24 mouse cellular contexts compared by ENCODE assay signal in genomic region chr7:128410708-128411413, GRCm38 (mm10). TPM values are rescaled to one million over a fixed set of nuclear protein-coding genes. Genes with fewer than 3 reads are reported as not detected.
DNase-seq lines count a peak whose midpoint lies in the region; ATAC-seq and TF ChIP-seq lines count a peak whose summit lies in the region.
"Had no signal": no experiment of that assay in that cellular context is flagged by ENCODE, and none has a peak within 500 bp of the region (broad histone marks: within the 10 kb centered on the region; RNA-seq: fewer than 3 reads in every experiment).

No protein-coding gene starts in this region.

- H3K27ac ChIP-seq in intestine, postnatal 0 days (ENCODE audit: low read depth, low read length): no peak overlapping the region
- H3K27ac ChIP-seq in intestine, embryonic 16.5 days (ENCODE audit: low read length): no peak overlapping the region
- H3K27ac ChIP-seq in liver, embryonic 13.5 days: peak overlapping the region; percentile 19; the same call in 1 of the 2 replicates
- no peak overlapping the region for H3K27ac ChIP-seq in liver, postnatal 0 days (ENCODE audit: low read depth)
- peak overlapping the region; percentile 12; the same call in 1 of the 2 replicates for H3K27ac ChIP-seq in thymus, adult 2 months (ENCODE audit: control insufficient read depth, insufficient read depth, low read length)
- H3K27ac ChIP-seq: embryonic facial prominence, embryonic 15.5 days; forebrain, embryonic 15.5 days; hindbrain, embryonic 10.5 days; intestine, embryonic 15.5 days; limb, embryonic 12.5 days; liver, embryonic 15.5 days; midbrain, embryonic 13.5 days had no signal

- 54% methylated on average over 11 of the region's 11 CpGs for WGBS in intestine, postnatal 0 days
- WGBS in intestine, embryonic 16.5 days: 46% methylated on average over 11 of the region's 11 CpGs
- WGBS in liver, embryonic 13.5 days (ENCODE audit: insufficient replicate concordance): 78% methylated on average over 11 of the region's 11 CpGs
- 63% methylated on average over 11 of the region's 11 CpGs for WGBS in liver, postnatal 0 days (ENCODE audit: insufficient replicate concordance)
- WGBS in thymus, adult 2 months: 74% methylated on average over 11 of the region's 11 CpGs

- no peaks in the 10 kb centered on the region for H3K9me3 ChIP-seq in intestine, postnatal 0 days (ENCODE audit: control insufficient read depth)
- no peaks in the 10 kb centered on the region for H3K9me3 ChIP-seq in intestine, embryonic 16.5 days (ENCODE audit: control insufficient read depth, low read length)
- H3K9me3 ChIP-seq in liver, embryonic 13.5 days (replicated peaks): no peaks in the 10 kb centered on the region
- no peaks in the 10 kb centered on the region; the same call in 1 of the 2 replicates for H3K9me3 ChIP-seq in liver, postnatal 0 days (ENCODE audit: low read length)
- H3K9me3 ChIP-seq: embryonic facial prominence, embryonic 15.5 days; forebrain, embryonic 15.5 days; intestine, embryonic 15.5 days; limb, embryonic 12.5 days; liver, embryonic 15.5 days; midbrain, embryonic 13.5 days had no signal

- peaks cover 11% of the 10 kb centered on the region; the same call in 1 of the 2 replicates for H3K27me3 ChIP-seq in intestine, postnatal 0 days (replicated peaks; ENCODE audit: control insufficient read depth, insufficient read depth, low read length)
- H3K27me3 ChIP-seq in intestine, embryonic 16.5 days (replicated peaks; ENCODE audit: control insufficient read depth, insufficient read depth, low read length): peaks cover 3% of the 10 kb centered on the region; the same call in 1 of the 2 replicates
- H3K27me3 ChIP-seq in liver, embryonic 13.5 days: 0 out of 2 replicates have a peak, but pooled peaks cover 3% of the 10 kb centered on the region
- H3K27me3 ChIP-seq in liver, postnatal 0 days (ENCODE audit: insufficient read depth, low read length): peaks cover 6% of the 10 kb centered on the region
- no peaks in the 10 kb centered on the region for H3K27me3 ChIP-seq in thymus, adult 2 months (ENCODE audit: control insufficient read depth, insufficient read depth, low read length)
- H3K27me3 ChIP-seq in splenic B cell, adult 2 months (ENCODE audit: control insufficient read depth, insufficient read depth, low read length, poor library complexity, severe bottlenecking): no peaks in the 10 kb centered on the region
- H3K27me3 ChIP-seq: liver, embryonic 15.5 days had no signal

- no peak overlapping the region for H3K9ac ChIP-seq in intestine, postnatal 0 days (ENCODE audit: low read depth, low read length)
- H3K9ac ChIP-seq in intestine, embryonic 16.5 days (ENCODE audit: low read depth, low read length): no peak overlapping the region
- no peak overlapping the region for H3K9ac ChIP-seq in liver, embryonic 13.5 days
- H3K9ac ChIP-seq in liver, postnatal 0 days (replicated peaks): no peak overlapping the region
- H3K9ac ChIP-seq: embryonic facial prominence, embryonic 15.5 days; forebrain, embryonic 15.5 days; intestine, embryonic 15.5 days; limb, embryonic 12.5 days; liver, embryonic 15.5 days; midbrain, embryonic 13.5 days had no signal

- no peak for TF ChIP-seq POLR2A in thymus, adult 2 months (IDR thresholded peaks at IDR 0.05; ENCODE audit: control insufficient read depth, extremely low read depth, insufficient read depth, low read length, poor library complexity)

- H3K4me3 ChIP-seq in intestine, postnatal 0 days (ENCODE audit: low read depth, low read length): no peak overlapping the region
- H3K4me3 ChIP-seq in intestine, embryonic 16.5 days (ENCODE audit: low read length): no peak overlapping the region
- no peak overlapping the region for H3K4me3 ChIP-seq in liver, embryonic 13.5 days (replicated peaks)
- H3K4me3 ChIP-seq in liver, postnatal 0 days (ENCODE audit: low read depth, low read length): no peak overlapping the region
- H3K4me3 ChIP-seq in thymus, adult 2 months (ENCODE audit: control insufficient read depth, insufficient read depth, low read length): no peak overlapping the region
- H3K4me3 ChIP-seq: embryonic facial prominence, embryonic 15.5 days; forebrain, embryonic 15.5 days; hindbrain, embryonic 10.5 days; intestine, embryonic 15.5 days; limb, embryonic 12.5 days; liver, embryonic 15.5 days; midbrain, embryonic 13.5 days had no signal

- no peak for DNase-seq in liver, embryonic 13.5 days
- DNase-seq in liver, postnatal 0 days: no peak
- DNase-seq in thymus, adult 2 months: no peak
- no peak for DNase-seq in thymus, postnatal 25 days
- DNase-seq in splenic B cell, adult 2 months (ENCODE audit: low read depth, low spot score): peak; percentile 15
- no peak for DNase-seq in adrenal gland, postnatal 14 days
- DNase-seq: cerebellum, adult 2 months; cerebellum, postnatal 25 days; gastrocnemius, postnatal 10 days; heart, adult 11 months; heart, postnatal 10 days; kidney, postnatal 36 days; thymus, postnatal 36 days had no signal

- 0 out of 2 replicates have a peak overlapping the region, but pooled peaks have one; percentile 6 for H3K4me2 ChIP-seq in intestine, postnatal 0 days (replicated peaks; ENCODE audit: low read depth)
- no peak overlapping the region for H3K4me2 ChIP-seq in intestine, embryonic 16.5 days (ENCODE audit: low read depth, low read length)
- no peak overlapping the region for H3K4me2 ChIP-seq in liver, embryonic 13.5 days
- no peak overlapping the region for H3K4me2 ChIP-seq in liver, postnatal 0 days (ENCODE audit: low read depth, low read length)
- H3K4me2 ChIP-seq: embryonic facial prominence, embryonic 15.5 days; forebrain, embryonic 15.5 days; heart, embryonic 11.5 days; intestine, embryonic 15.5 days; limb, embryonic 12.5 days; liver, embryonic 15.5 days; midbrain, embryonic 13.5 days had no signal

- no peak for TF ChIP-seq CTCF in intestine, postnatal 0 days (IDR thresholded peaks at IDR 0.05; ENCODE audit: low read depth)
- no peak for TF ChIP-seq CTCF in liver, postnatal 0 days (IDR thresholded peaks at IDR 0.05; ENCODE audit: low read depth)
- TF ChIP-seq CTCF in thymus, adult 2 months (IDR thresholded peaks at IDR 0.05; ENCODE audit: borderline replicate concordance, control insufficient read depth, extremely low read depth, insufficient read depth, low read length, poor library complexity): no peak

- H3K4me1 ChIP-seq in intestine, postnatal 0 days (replicated peaks; ENCODE audit: control insufficient read depth, insufficient read depth, low read length): no peaks in the 10 kb centered on the region
- H3K4me1 ChIP-seq in intestine, embryonic 16.5 days (ENCODE audit: control insufficient read depth, insufficient read depth, low read length): peaks cover 5% of the 10 kb centered on the region; the same call in 1 of the 2 replicates
- H3K4me1 ChIP-seq in liver, embryonic 13.5 days (replicated peaks): peaks cover 66% of the 10 kb centered on the region
- H3K4me1 ChIP-seq in liver, postnatal 0 days (ENCODE audit: insufficient read depth): peaks cover 13% of the 10 kb centered on the region
- H3K4me1 ChIP-seq in thymus, adult 2 months (replicated peaks; ENCODE audit: control insufficient read depth, insufficient read depth, low read length): peaks cover 39% of the 10 kb centered on the region
- H3K4me1 ChIP-seq: embryonic facial prominence, embryonic 15.5 days; forebrain, embryonic 15.5 days; hindbrain, embryonic 10.5 days; midbrain, embryonic 13.5 days had no signal

- ATAC-seq in intestine, postnatal 0 days: no peak
- ATAC-seq in intestine, embryonic 16.5 days: no peak
- no peak for ATAC-seq in liver, embryonic 13.5 days (ENCODE audit: low read depth)
- ATAC-seq in liver, postnatal 0 days: no peak
- ATAC-seq: forebrain, embryonic 15.5 days; hindbrain, embryonic 16.5 days; intestine, embryonic 15.5 days; midbrain, embryonic 13.5 days had no signal

- H3K36me3 ChIP-seq in intestine, postnatal 0 days (ENCODE audit: control insufficient read depth, insufficient read depth): no peaks in the 10 kb centered on the region
- H3K36me3 ChIP-seq in intestine, embryonic 16.5 days (ENCODE audit: control insufficient read depth, insufficient read depth, low read length): no peaks in the 10 kb centered on the region
- H3K36me3 ChIP-seq in liver, embryonic 13.5 days: peaks cover 13% of the 10 kb centered on the region
- H3K36me3 ChIP-seq in liver, postnatal 0 days (replicated peaks; ENCODE audit: insufficient read depth, low read length): no peaks in the 10 kb centered on the region
- peaks cover 8% of the 10 kb centered on the region; the same call in 1 of the 2 replicates for H3K36me3 ChIP-seq in thymus, adult 2 months (ENCODE audit: control insufficient read depth, insufficient read depth, low read length)
- no peaks in the 10 kb centered on the region for H3K36me3 ChIP-seq in splenic B cell, adult 2 months (ENCODE audit: control insufficient read depth, insufficient read depth, low read length, poor library complexity, severe bottlenecking)
- H3K36me3 ChIP-seq: embryonic facial prominence, embryonic 15.5 days; forebrain, embryonic 15.5 days; hindbrain, embryonic 10.5 days; intestine, embryonic 15.5 days; limb, embryonic 12.5 days; liver, embryonic 15.5 days; midbrain, embryonic 13.5 days had no signal

- TF ChIP-seq EP300 in liver, postnatal 0 days (IDR thresholded peaks at IDR 0.05; ENCODE audit: low read depth): no peak

RNA-seq across cellular contexts. Expression of gene Rgs10, which starts 7.7 kb away (rescaled TPM):
- polyA plus RNA-seq in intestine, postnatal 0 days (2015; fragmentation: Nextera tagmentation; extraction: Ambion mirVana): 20.9 and 23.8 TPM in 2 replicates
- 28.1 and 30.3 TPM in 2 replicates for polyA plus RNA-seq in intestine, embryonic 16.5 days (2015; fragmentation: Nextera tagmentation; extraction: Ambion mirVana)
- 48.5 and 54.6 TPM in 2 replicates for polyA plus RNA-seq in liver, embryonic 13.5 days (2015; fragmentation: Nextera tagmentation; extraction: Ambion mirVana)
- polyA plus RNA-seq in liver, postnatal 0 days (2015; fragmentation: Nextera tagmentation; extraction: Ambion mirVana): 31.7 and 32.3 TPM in 2 replicates
- 62.5 and 71.8 TPM in 2 replicates for polyA plus RNA-seq in thymus, adult 2 months (2012; rRNA removed)
- total RNA-seq in adrenal gland, postnatal 14 days (2021): 14.4 and 22.4 TPM in 2 replicates

RNA-seq across cellular contexts. Expression of gene Tial1, which starts 50.7 kb away (rescaled TPM):
- 17.3 and 18.9 TPM in 2 replicates for polyA plus RNA-seq in intestine, postnatal 0 days (2015; fragmentation: Nextera tagmentation; extraction: Ambion mirVana)
- polyA plus RNA-seq in intestine, embryonic 16.5 days (2015; fragmentation: Nextera tagmentation; extraction: Ambion mirVana): 15.9 and 19.0 TPM in 2 replicates
- 11.3 and 16.7 TPM in 2 replicates for polyA plus RNA-seq in liver, embryonic 13.5 days (2015; fragmentation: Nextera tagmentation; extraction: Ambion mirVana)
- polyA plus RNA-seq in liver, postnatal 0 days (2015; fragmentation: Nextera tagmentation; extraction: Ambion mirVana): 10.2 and 11.5 TPM in 2 replicates
- polyA plus RNA-seq in thymus, adult 2 months (2012; rRNA removed): 43.8 and 54.6 TPM in 2 replicates
- total RNA-seq in adrenal gland, postnatal 14 days (2021): 92.5 and 95.3 TPM in 2 replicates

Comparison
In these comparisons a context has a peak if more than half of its experiments do, and no peak if none do; other contexts are left out.
1. H3K27ac ChIP-seq: peak in liver, embryonic 13.5 days (single experiment) and thymus, adult 2 months (single experiment); none in intestine, postnatal 0 days (single experiment), intestine, embryonic 16.5 days (single experiment) and liver, postnatal 0 days (single experiment).